Mouse (Mus musculus): ENCODE measurements around the gene Traf4. TPM values are rescaled to one million over a fixed set of nuclear protein-coding genes. Genes with fewer than 3 reads are reported as not detected.
"Not testable (repeated sequence)": the region's sequence is repeated elsewhere in the genome, so short reads cannot be mapped to it uniquely, and the experiment has no call there.

Gene Traf4
- polyA plus RNA-seq, 1 experiment, result 38.2 TPM

- no peak for DNase-seq (ENCODE audit: low read depth)
Observed at GRCm38 (mm10) chr11:78143520-78143919, 21.9 kb downstream of the Traf4 start.

- DNase-seq (ENCODE audit: low read depth), result no peak
Observed at GRCm38 (mm10) chr11:78140665-78141064, 24.7 kb downstream of the Traf4 start.

- DNase-seq (ENCODE audit: low read depth), result no peak
Observed at GRCm38 (mm10) chr11:78138023-78138422, 27.4 kb downstream of the Traf4 start.

GRCm38 (mm10) chr11:78137584-78137983 is 27.8 kb downstream of the Traf4 start:
- no peak for DNase-seq (ENCODE audit: low read depth)

- no peak for DNase-seq (ENCODE audit: low read depth)
Observed at GRCm38 (mm10) chr11:78136132-78136531, 29.3 kb downstream of the Traf4 start.

GRCm38 (mm10) chr11:78135314-78135713 is 30.1 kb downstream of the Traf4 start:
- DNase-seq (ENCODE audit: low read depth), result not testable (repeated sequence)

- DNase-seq (ENCODE audit: low read depth), result no peak
Observed at GRCm38 (mm10) chr11:78134344-78134743, 31.0 kb downstream of the Traf4 start.

- DNase-seq (ENCODE audit: low read depth), result no peak
Observed at GRCm38 (mm10) chr11:78133915-78134314, 31.5 kb downstream of the Traf4 start.

GRCm38 (mm10) chr11:78129458-78129857 is 35.9 kb downstream of the Traf4 start:
- DNase-seq (ENCODE audit: low read depth), result no peak

GRCm38 (mm10) chr11:78126739-78127138 is 38.6 kb downstream of the Traf4 start:
- DNase-seq (ENCODE audit: low read depth), result peak; percentile 73

GRCm38 (mm10) chr11:78125691-78126090 is 39.7 kb downstream of the Traf4 start:
- DNase-seq (ENCODE audit: low read depth), result no peak

- no peak for DNase-seq (ENCODE audit: low read depth)
Observed at GRCm38 (mm10) chr11:78123782-78124181, 41.6 kb downstream of the Traf4 start.

GRCm38 (mm10) chr11:78122815-78123214 is 42.6 kb downstream of the Traf4 start:
- no peak for DNase-seq (ENCODE audit: low read depth)

GRCm38 (mm10) chr11:78121176-78121575 is 44.2 kb downstream of the Traf4 start:
- no peak for DNase-seq (ENCODE audit: low read depth)

- DNase-seq (ENCODE audit: low read depth), result no peak
Observed at GRCm38 (mm10) chr11:78119898-78120297, 45.5 kb downstream of the Traf4 start.

GRCm38 (mm10) chr11:78118467-78118866 is 46.9 kb downstream of the Traf4 start:
- no peak for DNase-seq (ENCODE audit: low read depth)

GRCm38 (mm10) chr11:78116146-78116410 is 49.3 kb downstream of the Traf4 start:
- no peak for DNase-seq (ENCODE audit: low read depth)

- DNase-seq (ENCODE audit: low read depth), result no peak
Observed at GRCm38 (mm10) chr11:78115367-78116145, 49.8 kb downstream of the Traf4 start.

- no peak for DNase-seq (ENCODE audit: low read depth)
Observed at GRCm38 (mm10) chr11:78114676-78115366, 50.6 kb downstream of the Traf4 start.

- no peak for DNase-seq (ENCODE audit: low read depth)
Observed at GRCm38 (mm10) chr11:78113616-78114015, 51.8 kb downstream of the Traf4 start.
